Mouse (Mus musculus): ENCODE results near the gene Ackr3. TPM values are rescaled to one million over a fixed set of nuclear protein-coding genes. Genes with fewer than 3 reads are reported as not detected.

The Ackr3 gene
- polyA plus RNA-seq, 1 experiment from 2014 or later = 31.9 TPM

GRCm38 (mm10) chr1:90180966-90181699, 22.6 kb upstream of the Ackr3 start:
- no peak overlapping the region for H3K27ac ChIP-seq (replicated peaks)
- no peak for ATAC-seq (ENCODE audit: insufficient number of reproducible peaks, low FRiP score, low TSS enrichment, low read depth)
- H3K4me1 ChIP-seq = peaks cover 6% of the 10 kb centered on the region
- no peak overlapping the region for H3K4me2 ChIP-seq (replicated peaks)
- H3K36me3 ChIP-seq = no peaks in the 10 kb centered on the region
- WGBS = 77% methylated on average over 12 of the region's 12 CpGs
- no peaks in the 10 kb centered on the region for H3K9me3 ChIP-seq (replicated peaks)
- no peak overlapping the region for H3K4me3 ChIP-seq (replicated peaks)
- no peak overlapping the region for H3K9ac ChIP-seq
- H3K27me3 ChIP-seq = no peaks in the 10 kb centered on the region

- H3K27me3 ChIP-seq = no peaks in the 10 kb centered on the region
- H3K27ac ChIP-seq (replicated peaks) = no peak overlapping the region
- no peak for ATAC-seq (ENCODE audit: insufficient number of reproducible peaks, low FRiP score, low TSS enrichment, low read depth)
- H3K4me2 ChIP-seq (replicated peaks) = no peak overlapping the region
- no peak overlapping the region for H3K9ac ChIP-seq
- H3K36me3 ChIP-seq = no peaks in the 10 kb centered on the region
- WGBS = 37% methylated on average over 5 of the region's 5 CpGs
- no peaks in the 10 kb centered on the region for H3K9me3 ChIP-seq (replicated peaks)
- H3K4me1 ChIP-seq = no peaks in the 10 kb centered on the region; the same call in 1 of the 2 replicates
- no peak overlapping the region for H3K4me3 ChIP-seq (replicated peaks)
These were observed 21.3 kb upstream of the Ackr3 start for GRCm38 (mm10) chr1:90182521-90182920.

- H3K4me1 ChIP-seq = no peaks in the 10 kb centered on the region; the same call in 1 of the 2 replicates
- H3K36me3 ChIP-seq = no peaks in the 10 kb centered on the region
- WGBS = 54% methylated on average over 6 of the region's 6 CpGs
- H3K27me3 ChIP-seq = no peaks in the 10 kb centered on the region
- H3K27ac ChIP-seq (replicated peaks) = 0 out of 2 replicates have a peak overlapping the region, but pooled peaks have one; percentile 6
- H3K4me2 ChIP-seq (replicated peaks) = no peak overlapping the region
- no peak; the same call in 1 of the 2 replicates for ATAC-seq (ENCODE audit: insufficient number of reproducible peaks, low FRiP score, low TSS enrichment, low read depth)
- H3K9ac ChIP-seq = no peak overlapping the region
- no peak overlapping the region for H3K4me3 ChIP-seq (replicated peaks)
- no peaks in the 10 kb centered on the region for H3K9me3 ChIP-seq (replicated peaks)
These were observed 20.2 kb upstream of the Ackr3 start for GRCm38 (mm10) chr1:90183602-90184001.

GRCm38 (mm10) chr1:90186173-90186572, 17.6 kb upstream of the Ackr3 start:
- no peaks in the 10 kb centered on the region for H3K27me3 ChIP-seq
- no peak overlapping the region for H3K4me3 ChIP-seq (replicated peaks)
- no peak overlapping the region for H3K9ac ChIP-seq
- H3K36me3 ChIP-seq = no peaks in the 10 kb centered on the region
- no peak overlapping the region for H3K27ac ChIP-seq (replicated peaks)
- H3K4me2 ChIP-seq (replicated peaks) = no peak overlapping the region
- ATAC-seq (ENCODE audit: insufficient number of reproducible peaks, low FRiP score, low TSS enrichment, low read depth) = no peak
- peaks cover 12% of the 10 kb centered on the region; the same call in 1 of the 2 replicates for H3K4me1 ChIP-seq
- WGBS = 80% methylated on average over 4 of the region's 4 CpGs
- no peaks in the 10 kb centered on the region for H3K9me3 ChIP-seq (replicated peaks)

- Histone ChIP-seq H3K4me1 (peaks cover 12% of the 10 kb centered on the region; the same call in 1 of the 2 replicates), H3K27me3 (no peaks in the 10 kb centered on the region), H3K9ac (no peak overlapping the region), H3K36me3 (no peaks in the 10 kb centered on the region), H3K4me2 (replicated peaks) (no peak overlapping the region), H3K9me3 (replicated peaks) (no peaks in the 10 kb centered on the region), H3K27ac (replicated peaks) (no peak overlapping the region), H3K4me3 (replicated peaks) (no peak overlapping the region)
- ATAC-seq (ENCODE audit: insufficient number of reproducible peaks, low FRiP score, low TSS enrichment, low read depth) = no peak
- WGBS = 86% methylated on average over 5 of the region's 5 CpGs
These were observed 16.9 kb upstream of the Ackr3 start for GRCm38 (mm10) chr1:90186874-90187273.

GRCm38 (mm10) chr1:90189046-90189445, 14.7 kb upstream of the Ackr3 start:
- Histone ChIP-seq H3K4me1 (0 out of 2 replicates have a peak, but pooled peaks cover 12% of the 10 kb centered on the region), H3K9ac (no peak overlapping the region), H3K9me3 (replicated peaks) (no peaks in the 10 kb centered on the region), H3K4me3 (replicated peaks) (no peak overlapping the region), H3K27me3 (no peaks in the 10 kb centered on the region), H3K27ac (replicated peaks) (no peak overlapping the region), H3K36me3 (no peaks in the 10 kb centered on the region), H3K4me2 (replicated peaks) (no peak overlapping the region)
- 85% methylated on average over 6 of the region's 6 CpGs for WGBS
- no peak for ATAC-seq (ENCODE audit: insufficient number of reproducible peaks, low FRiP score, low TSS enrichment, low read depth)

GRCm38 (mm10) chr1:90201246-90201645, 2.5 kb upstream of the Ackr3 start:
- no peak overlapping the region for H3K9ac ChIP-seq
- no peaks in the 10 kb centered on the region for H3K36me3 ChIP-seq
- H3K27ac ChIP-seq (replicated peaks) = no peak overlapping the region
- H3K4me1 ChIP-seq = peaks cover 35% of the 10 kb centered on the region
- H3K27me3 ChIP-seq = peaks cover 7% of the 10 kb centered on the region; the same call in 1 of the 2 replicates
- H3K4me2 ChIP-seq (replicated peaks) = no peak overlapping the region
- H3K4me3 ChIP-seq (replicated peaks) = no peak overlapping the region
- H3K9me3 ChIP-seq (replicated peaks) = no peaks in the 10 kb centered on the region
- 80% methylated on average over 5 of the region's 5 CpGs for WGBS
- ATAC-seq (ENCODE audit: insufficient number of reproducible peaks, low FRiP score, low TSS enrichment, low read depth) = no peak

GRCm38 (mm10) chr1:90201655-90202054, 2.1 kb upstream of the Ackr3 start:
- no peak for ATAC-seq (ENCODE audit: insufficient number of reproducible peaks, low FRiP score, low TSS enrichment, low read depth)

GRCm38 (mm10) chr1:90202207-90202978, 1.4 kb upstream of the Ackr3 start:
- H3K9ac ChIP-seq = no peak overlapping the region
- ATAC-seq (ENCODE audit: insufficient number of reproducible peaks, low FRiP score, low TSS enrichment, low read depth) = peak; percentile 44; the same call in 1 of the 2 replicates
- no peaks in the 10 kb centered on the region for H3K36me3 ChIP-seq
- peaks cover 46% of the 10 kb centered on the region for H3K4me1 ChIP-seq
- no peak overlapping the region for H3K4me3 ChIP-seq (replicated peaks)
- no peaks in the 10 kb centered on the region for H3K9me3 ChIP-seq (replicated peaks)
- WGBS = 22% methylated on average over 23 of the region's 23 CpGs
- peaks cover 7% of the 10 kb centered on the region; the same call in 1 of the 2 replicates for H3K27me3 ChIP-seq
- H3K27ac ChIP-seq (replicated peaks) = peak overlapping the region; percentile 34; the same call in 1 of the 2 replicates
- H3K4me2 ChIP-seq (replicated peaks) = peak overlapping the region; percentile 44

More at GRCm38 (mm10) chr1:90201655-90202054, 2.1 kb upstream of the Ackr3 start:
- H3K9me3 ChIP-seq (replicated peaks) = no peaks in the 10 kb centered on the region
- WGBS = 65% methylated on average over 2 of the region's 2 CpGs
- H3K4me3 ChIP-seq (replicated peaks) = no peak overlapping the region
- H3K27ac ChIP-seq (replicated peaks) = no peak overlapping the region
- H3K4me2 ChIP-seq (replicated peaks) = no peak overlapping the region
- H3K27me3 ChIP-seq = peaks cover 7% of the 10 kb centered on the region; the same call in 1 of the 2 replicates
- H3K4me1 ChIP-seq = peaks cover 39% of the 10 kb centered on the region
- no peak overlapping the region for H3K9ac ChIP-seq
- no peaks in the 10 kb centered on the region for H3K36me3 ChIP-seq

GRCm38 (mm10) chr1:90203341-90203740, 439 bp upstream of the Ackr3 start:
- H3K4me3 ChIP-seq (replicated peaks) = peak overlapping the region; percentile 49
- peaks cover 7% of the 10 kb centered on the region; the same call in 1 of the 2 replicates for H3K27me3 ChIP-seq
- H3K9ac ChIP-seq = no peak overlapping the region
- peaks cover 56% of the 10 kb centered on the region for H3K4me1 ChIP-seq
- H3K27ac ChIP-seq (replicated peaks) = peak overlapping the region; percentile 69; the same call in 1 of the 2 replicates
- no peaks in the 10 kb centered on the region for H3K9me3 ChIP-seq (replicated peaks)
- no peak for ATAC-seq (ENCODE audit: insufficient number of reproducible peaks, low FRiP score, low TSS enrichment, low read depth)
- WGBS = 8% methylated on average over 11 of the region's 11 CpGs
- no peaks in the 10 kb centered on the region for H3K36me3 ChIP-seq
- peak overlapping the region; percentile 44 for H3K4me2 ChIP-seq (replicated peaks)

GRCm38 (mm10) chr1:90204821-90205220, 1.0 kb downstream of the Ackr3 start:
- H3K9me3 ChIP-seq (replicated peaks) = no peaks in the 10 kb centered on the region
- peak overlapping the region; percentile 33 for H3K9ac ChIP-seq
- peak overlapping the region; percentile 49 for H3K4me3 ChIP-seq (replicated peaks)
- H3K4me1 ChIP-seq = peaks cover 70% of the 10 kb centered on the region
- H3K4me2 ChIP-seq (replicated peaks) = peak overlapping the region; percentile 44
- no peaks in the 10 kb centered on the region for H3K36me3 ChIP-seq
- 11% methylated on average over 1 of the region's 1 CpGs for WGBS
- peaks cover 7% of the 10 kb centered on the region; the same call in 1 of the 2 replicates for H3K27me3 ChIP-seq
- H3K27ac ChIP-seq (replicated peaks) = peak overlapping the region; percentile 79
- ATAC-seq (ENCODE audit: insufficient number of reproducible peaks, low FRiP score, low TSS enrichment, low read depth) = no peak
